Mouse (Mus musculus) neural tube, embryonic 11.5 days (tissue): ENCODE results near the gene Leprot. TPM values are rescaled to one million over a fixed set of nuclear protein-coding genes. Genes with fewer than 3 reads are reported as not detected.

Source experiments
- ATAC-seq: fragments of 200-750 bp; cut with Nextera tagmentation; 2 replicates; pipeline ENCODE4 v1.8.0; 2017; ENCODE audit warnings: moderate number of reproducible peaks, mild to moderate bottlenecking, moderate TSS enrichment, moderate library complexity; ENCODE audit not compliant: insufficient read depth, low FRiP score, low TSS enrichment
- DNase-seq: peaks from one replicate; pipeline ENCODE4 v3.0.0-alpha.2; 2015; ENCODE audit warnings: low spot score
- H3K27ac ChIP-seq: fragments of 300-500 bp; sonication (generic); 2 replicates; pipeline ENCODE4 v1.5.1; 2014; ENCODE audit warnings: low read depth, mild to moderate bottlenecking, low read length
- H3K27me3 ChIP-seq: fragments of 300-500 bp; sonication (generic); 2 replicates; pipeline ENCODE4 v1.6.1; 2014; ENCODE audit warnings: mild to moderate bottlenecking, low read length, mixed read lengths; ENCODE audit not compliant: control insufficient read depth, insufficient read depth
- H3K36me3 ChIP-seq: fragments of 300-500 bp; sonication (generic); 2 replicates; pipeline ENCODE4 v1.6.1; 2014; ENCODE audit warnings: mild to moderate bottlenecking, low read length, moderate library complexity, mixed read lengths; ENCODE audit not compliant: control insufficient read depth, insufficient read depth
- H3K4me1 ChIP-seq: fragments of 300-500 bp; sonication (generic); 2 replicates; pipeline ENCODE4 v1.6.1; 2014; ENCODE audit warnings: low read length, mixed read lengths; ENCODE audit not compliant: control insufficient read depth, insufficient read depth
- H3K4me2 ChIP-seq: fragments of 300-500 bp; sonication (generic); 2 replicates; pipeline ENCODE4 v1.6.1; 2014; ENCODE audit warnings: low read depth, mild to moderate bottlenecking, moderate library complexity
- H3K4me3 ChIP-seq: fragments of 300-500 bp; sonication (generic); 2 replicates; pipeline ENCODE4 v1.5.1; 2014; ENCODE audit warnings: low read depth, low read length
- H3K9ac ChIP-seq: fragments of 300-500 bp; sonication (generic); 2 replicates; pipeline ENCODE4 v1.6.1; 2014; ENCODE audit warnings: mild to moderate bottlenecking, low read length
- H3K9me3 ChIP-seq: fragments of 300-500 bp; sonication (generic); 2 replicates; pipeline ENCODE4 v1.6.1; 2016; ENCODE audit warnings: low read length; ENCODE audit not compliant: control insufficient read depth
- WGBS: fragments of 180-500 bp; shearing (Covaris S2); extraction: QIAGEN DNeasy Blood & Tissue Kit; methylation state at CpG from one replicate; pipeline ENCODE4 v1.1.7; 2014; 5-methylcytosine and 5-hydroxymethylcytosine counted together
- polyA plus RNA-seq: library from polyadenylated mRNA; unstranded; fragments of >200 nt; fragmentation: Nextera tagmentation; extraction: Ambion mirVana; gene quantifications from 2 replicates; pipeline ENCODE4 v1.2.1, GENCODE M21; 2014

Gene Leprot
- polyA plus RNA-seq, 1 experiment from 2014 or later: 77.7 TPM

DNA sequence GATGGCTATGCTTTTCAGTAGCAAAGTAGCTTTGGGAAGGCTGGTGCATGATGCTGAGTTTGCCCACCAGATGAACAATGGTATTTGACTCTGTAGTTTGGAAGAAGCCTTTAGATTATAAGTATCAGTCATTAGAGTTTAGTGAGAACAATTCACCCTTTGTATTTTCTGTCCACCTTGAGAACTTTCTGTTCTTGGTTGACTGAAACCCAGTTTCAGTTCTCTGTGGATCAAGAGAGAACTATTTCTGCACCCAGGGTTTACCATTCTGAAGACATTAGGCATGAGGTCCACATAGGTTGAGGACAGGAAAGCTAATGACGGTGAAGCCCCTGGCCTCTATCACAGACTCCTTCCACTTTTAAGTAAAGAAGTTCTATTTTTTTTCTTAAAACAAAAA lies 10.0 kb upstream of the Leprot start:
- no peaks in the 10 kb centered on the region for H3K9me3 ChIP-seq
- ATAC-seq (no peak), DNase-seq (no peak)
- H3K4me2 ChIP-seq: no peak overlapping the region
- no peaks in the 10 kb centered on the region for H3K36me3 ChIP-seq
- no peak overlapping the region for H3K9ac ChIP-seq
- H3K27ac ChIP-seq: no peak overlapping the region
- no peaks in the 10 kb centered on the region for H3K4me1 ChIP-seq
- H3K4me3 ChIP-seq: no peak overlapping the region
- H3K27me3 ChIP-seq: no peaks in the 10 kb centered on the region
- WGBS: 93% methylated on average over 1 of the region's 1 CpGs

DNA sequence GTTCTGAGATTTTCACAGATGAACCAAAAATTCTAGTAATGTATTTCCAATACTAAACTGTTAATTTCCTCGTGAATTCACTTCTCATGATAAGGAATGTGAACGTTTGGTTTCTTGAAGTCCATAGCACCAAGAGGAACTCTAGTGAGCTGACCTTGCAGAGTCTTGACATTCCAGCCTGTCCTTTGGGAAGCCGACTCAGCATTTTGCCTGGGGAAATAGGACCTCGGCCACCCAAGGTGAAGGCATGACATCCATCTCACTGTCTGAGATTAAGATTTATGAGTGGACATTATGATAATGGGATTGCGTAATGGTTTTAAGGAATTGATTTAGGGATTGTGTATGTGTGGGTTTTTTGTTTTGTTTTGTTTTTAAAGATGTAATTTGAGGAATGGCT lies 6.9 kb upstream of the Leprot start:
- no peak for DNase-seq
- ATAC-seq: no peak
- Histone ChIP-seq H3K9me3 (no peaks in the 10 kb centered on the region), H3K4me1 (no peaks in the 10 kb centered on the region), H3K27me3 (no peaks in the 10 kb centered on the region), H3K4me3 (no peak overlapping the region), H3K36me3 (no peaks in the 10 kb centered on the region), H3K9ac (no peak overlapping the region), H3K4me2 (no peak overlapping the region), H3K27ac (no peak overlapping the region)
- 78% methylated on average over 5 of the region's 5 CpGs for WGBS

DNA sequence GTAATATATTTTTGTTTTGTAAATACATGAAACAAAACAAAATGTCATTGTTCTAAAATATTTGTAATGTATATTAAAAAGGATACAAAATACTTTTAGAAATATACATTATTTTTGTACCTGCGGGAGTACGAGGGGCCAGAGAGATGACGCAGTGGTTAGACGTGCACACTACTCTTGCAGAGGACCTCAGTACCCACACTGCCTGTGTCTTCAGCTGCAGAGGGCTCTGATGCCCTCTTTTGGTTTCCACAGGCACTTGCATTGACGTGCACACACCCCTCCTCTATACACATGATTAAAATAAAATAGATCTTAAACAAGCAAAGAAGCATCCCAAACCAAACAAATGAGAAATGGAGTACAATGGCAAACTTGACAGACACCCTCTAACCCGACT lies 4.8 kb upstream of the Leprot start:
- Histone ChIP-seq H3K27me3 (no peaks in the 10 kb centered on the region), H3K4me1 (no peaks in the 10 kb centered on the region), H3K4me3 (no peak overlapping the region), H3K4me2 (no peak overlapping the region), H3K9ac (no peak overlapping the region), H3K36me3 (no peaks in the 10 kb centered on the region), H3K9me3 (no peaks in the 10 kb centered on the region), H3K27ac (no peak overlapping the region)
- no peak for DNase-seq
- ATAC-seq: no peak
- WGBS: 81% methylated on average over 6 of the region's 6 CpGs

DNA sequence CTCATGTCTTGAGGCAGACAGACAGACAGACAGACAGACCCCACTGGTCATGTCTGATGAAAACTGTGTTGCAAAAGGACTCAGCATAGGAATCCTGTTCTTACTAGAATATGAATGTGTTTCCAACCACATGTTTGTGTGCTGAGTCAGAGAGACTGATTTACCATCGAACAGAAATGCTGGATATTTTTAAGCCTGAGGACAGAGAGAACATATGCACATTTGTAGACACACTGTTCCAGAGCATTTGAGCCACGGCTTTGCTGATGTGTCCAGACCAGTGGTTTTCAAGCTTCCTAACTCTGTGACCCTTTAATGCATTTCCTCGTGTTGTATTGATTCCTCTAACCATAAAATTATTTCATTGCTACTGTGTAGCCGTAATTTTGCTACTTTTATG lies 4.3 kb upstream of the Leprot start:
- no peak for ATAC-seq
- H3K4me1 ChIP-seq: no peaks in the 10 kb centered on the region
- H3K9me3 ChIP-seq: no peaks in the 10 kb centered on the region
- no peak overlapping the region for H3K27ac ChIP-seq
- H3K36me3 ChIP-seq: no peaks in the 10 kb centered on the region
- H3K9ac ChIP-seq: no peak overlapping the region
- 80% methylated on average over 4 of the region's 4 CpGs for WGBS
- no peak overlapping the region for H3K4me2 ChIP-seq
- DNase-seq: no peak
- no peak overlapping the region for H3K4me3 ChIP-seq
- H3K27me3 ChIP-seq: no peaks in the 10 kb centered on the region

DNA sequence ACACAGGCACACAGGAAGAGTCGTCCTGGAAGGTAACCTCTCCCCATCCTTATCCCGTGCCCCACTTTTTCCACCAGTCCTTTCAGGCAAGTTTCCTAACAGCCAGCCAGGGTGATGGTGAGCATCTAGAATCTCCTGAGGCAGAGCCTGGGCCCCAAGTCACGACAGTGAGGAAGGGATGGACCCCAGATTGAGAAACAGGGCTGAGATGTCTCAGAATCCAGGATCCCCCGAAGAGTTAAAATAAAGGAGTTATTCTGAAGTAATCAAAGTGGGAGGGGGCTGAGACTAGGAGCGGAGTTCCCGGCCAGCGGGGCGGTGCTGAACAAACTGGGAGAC lies 692 bp upstream of the Leprot start:
- DNase-seq (no peak), ATAC-seq (no peak; the same call in 1 of the 2 replicates)
- Histone ChIP-seq H3K27ac (no peak overlapping the region; the same call in 1 of the 2 replicates), H3K9me3 (no peaks in the 10 kb centered on the region), H3K27me3 (no peaks in the 10 kb centered on the region), H3K36me3 (no peaks in the 10 kb centered on the region), H3K4me1 (peaks cover 9% of the 10 kb centered on the region; the same call in 1 of the 2 replicates), H3K9ac (peak overlapping the region; percentile 62), H3K4me2 (peak overlapping the region; percentile 61), H3K4me3 (peak overlapping the region; percentile 64)
- WGBS: under 1% methylated on average over 8 of the region's 8 CpGs

DNA sequence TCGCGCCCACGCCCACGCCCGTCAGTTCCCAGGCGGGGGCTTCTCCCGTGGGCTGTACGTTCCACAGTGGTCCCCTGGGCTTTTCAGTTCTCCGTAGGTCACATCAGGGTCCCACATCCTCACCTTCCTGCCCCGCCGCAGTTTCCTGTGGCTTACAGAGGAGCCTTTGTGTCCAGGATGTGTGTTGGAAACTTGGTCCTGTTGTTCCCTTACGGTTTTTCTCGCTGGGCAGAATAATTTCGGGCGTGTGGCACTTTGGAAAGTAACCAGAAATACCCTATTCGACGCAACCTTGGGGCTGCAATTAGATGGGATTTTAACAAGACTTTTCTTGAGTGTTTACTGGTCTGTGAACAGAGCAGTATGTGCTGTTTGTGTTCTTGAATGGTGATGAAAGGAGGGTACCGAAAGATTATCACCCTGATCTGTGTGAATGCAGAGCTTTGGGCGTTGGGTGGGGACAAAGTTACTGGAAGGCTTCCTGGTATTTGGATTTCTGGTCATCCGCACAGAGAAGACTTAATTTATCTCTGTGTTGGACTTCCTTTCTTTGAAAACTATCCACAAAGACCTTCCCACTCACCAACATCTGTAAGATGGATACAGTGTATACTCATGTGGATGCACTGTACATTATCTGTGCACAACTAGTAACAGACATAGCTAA lies 591 bp downstream of the Leprot start:
- Histone ChIP-seq H3K9me3 (no peaks in the 10 kb centered on the region), H3K4me1 (peaks cover 9% of the 10 kb centered on the region; the same call in 1 of the 2 replicates), H3K27ac (peak overlapping the region; percentile 86), H3K9ac (peak overlapping the region; percentile 88), H3K27me3 (no peaks in the 10 kb centered on the region), H3K4me2 (peak overlapping the region; percentile 52), H3K4me3 (peak overlapping the region; percentile 64), H3K36me3 (no peaks in the 10 kb centered on the region)
- WGBS: 2% methylated on average over 20 of the region's 20 CpGs
- DNase-seq (no peak), ATAC-seq (peak; percentile 20)

DNA sequence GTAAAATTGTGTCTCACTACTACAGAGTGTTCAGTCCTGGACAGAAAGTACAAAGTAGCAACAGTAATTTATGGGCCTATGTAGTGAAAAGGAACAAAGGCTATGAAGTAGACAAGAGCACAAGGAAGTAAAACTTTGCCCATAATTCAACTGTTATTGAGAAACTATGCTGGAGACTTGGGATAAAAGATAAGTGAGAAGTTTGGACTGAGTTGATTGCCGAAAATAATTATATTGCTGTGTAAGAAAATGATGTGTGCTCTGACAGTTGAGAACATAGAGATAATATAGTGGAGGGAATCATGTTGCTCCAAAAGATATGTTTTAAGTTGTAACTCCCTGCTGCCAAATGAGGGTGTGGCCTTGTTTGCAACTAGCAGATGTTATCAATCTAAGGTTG lies 1.2 kb downstream of the Leprot start:
- no peaks in the 10 kb centered on the region for H3K9me3 ChIP-seq
- H3K27me3 ChIP-seq: no peaks in the 10 kb centered on the region
- H3K4me1 ChIP-seq: peaks cover 9% of the 10 kb centered on the region; the same call in 1 of the 2 replicates
- H3K9ac ChIP-seq: peak overlapping the region; percentile 88
- ATAC-seq (no peak), DNase-seq (no peak)
- no peak overlapping the region for H3K27ac ChIP-seq
- WGBS: 73% methylated on average over 1 of the region's 1 CpGs
- H3K36me3 ChIP-seq: no peaks in the 10 kb centered on the region
- peak overlapping the region; percentile 64 for H3K4me3 ChIP-seq
- H3K4me2 ChIP-seq: peak overlapping the region; percentile 52

DNA sequence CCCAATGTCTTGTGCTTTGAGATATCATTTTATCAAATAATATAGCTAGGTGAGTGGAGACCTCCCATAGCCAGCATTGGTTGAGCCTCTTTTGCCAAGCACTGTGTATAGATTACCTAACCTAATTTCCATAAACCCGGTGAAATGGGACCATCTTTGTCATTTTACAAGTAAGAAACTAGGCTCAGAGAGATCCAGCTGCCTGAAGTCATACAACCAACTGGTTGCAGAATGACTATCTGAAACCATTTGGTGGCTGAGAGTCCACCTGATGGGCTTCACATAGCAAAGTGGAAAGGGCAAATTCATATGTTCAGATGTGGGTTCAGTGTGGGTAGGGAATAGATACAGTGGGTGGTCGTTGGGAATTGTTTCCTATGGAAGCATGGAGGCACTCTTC lies 3.4 kb downstream of the Leprot start:
- Histone ChIP-seq H3K4me2 (no peak overlapping the region), H3K4me3 (no peak overlapping the region), H3K27ac (no peak overlapping the region), H3K36me3 (no peaks in the 10 kb centered on the region), H3K9ac (no peak overlapping the region), H3K27me3 (no peaks in the 10 kb centered on the region), H3K4me1 (peaks cover 9% of the 10 kb centered on the region), H3K9me3 (no peaks in the 10 kb centered on the region)
- ATAC-seq (no peak), DNase-seq (no peak)
- WGBS: 92% methylated on average over 2 of the region's 2 CpGs

DNA sequence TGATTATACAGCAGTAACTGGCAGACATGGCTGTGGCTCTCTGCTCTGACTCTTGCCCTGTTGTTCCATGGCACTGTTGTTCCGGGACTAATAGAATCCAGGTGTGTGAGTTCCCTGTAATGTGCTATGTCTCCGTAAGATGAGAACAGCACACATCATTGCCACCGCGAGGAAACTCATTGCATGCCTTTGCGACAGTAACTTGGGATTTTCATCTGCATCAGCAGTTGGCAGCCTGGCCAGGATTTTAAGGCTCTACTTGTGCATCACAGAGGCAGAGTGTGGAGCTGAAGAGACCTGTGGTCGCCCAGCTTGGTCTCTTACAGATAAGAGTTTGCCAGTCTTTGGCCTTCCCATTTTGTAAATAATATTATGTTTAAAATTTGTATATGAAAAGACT lies 6.7 kb downstream of the Leprot start:
- ATAC-seq: no peak
- Histone ChIP-seq H3K36me3 (no peaks in the 10 kb centered on the region), H3K9ac (no peak overlapping the region), H3K4me2 (no peak overlapping the region), H3K9me3 (no peaks in the 10 kb centered on the region), H3K4me3 (no peak overlapping the region), H3K27ac (no peak overlapping the region), H3K27me3 (no peaks in the 10 kb centered on the region), H3K4me1 (no peaks in the 10 kb centered on the region; the same call in 1 of the 2 replicates)
- 68% methylated on average over 6 of the region's 6 CpGs for WGBS
- no peak for DNase-seq
